Mouse (Mus musculus): ENCODE measurements around the gene Hnf1a. TPM values are rescaled to one million over a fixed set of nuclear protein-coding genes. Genes with fewer than 3 reads are reported as not detected.

Hnf1a gene
- total RNA-seq, 2 experiments from 2014 or later, result not detected

GRCm38 (mm10) chr5:114914855-114915254 is 56.0 kb downstream of the Hnf1a start:
- peak; percentile 21 to 49 for DNase-seq (ENCODE audit: low spot score in 2 of 2)
- intact Hi-C loops (cut with DNase I), result no loop called here

- intact Hi-C loops (cut with DNase I), result no loop called here
- DNase-seq (ENCODE audit: low spot score in 2 of 2), result no peak
These were observed 57.2 kb downstream of the Hnf1a start for GRCm38 (mm10) chr5:114913686-114914085.

GRCm38 (mm10) chr5:114908598-114909305 is 62.1 kb downstream of the Hnf1a start:
- no peak for DNase-seq (ENCODE audit: low spot score in 2 of 2)
- intact Hi-C loops (cut with DNase I), result no loop called here

GRCm38 (mm10) chr5:114902413-114902812 is 68.5 kb downstream of the Hnf1a start:
- intact Hi-C loops (cut with DNase I), result no loop called here
- peak; percentile 44 to 48 for DNase-seq (ENCODE audit: low spot score in 2 of 2)

Other genes with a start within 250 kb of the Hnf1a start
- gene Ankrd13a, start 196.4 kb downstream of the Hnf1a start, total RNA-seq (2021), result 10 to 100 TPM; 33.6 to 34.8 TPM
- 10 to 100 TPM; 41.4 to 47.8 TPM for gene Git2, start 195.6 kb downstream of the Hnf1a start, total RNA-seq (2021)
- gene 1500011B03Rik, start 147.6 kb downstream of the Hnf1a start, total RNA-seq (2021), result 100 to 1,000 TPM; 170 to 179 TPM
- gene 4930519G04Rik, start 117.4 kb downstream of the Hnf1a start, total RNA-seq (2021), result not detected
- gene Gm9936, start 112.4 kb downstream of the Hnf1a start, total RNA-seq (2021), result 1 to 10 TPM; 1.0 to 1.5 TPM
- gene Oasl2, start 74.2 kb downstream of the Hnf1a start, total RNA-seq (2021), result 1 to 10 TPM in 1 of 2 experiments, under 1 TPM in 1; 0.57 to 1.8 TPM
- not detected for gene Oasl1, start 47.9 kb downstream of the Hnf1a start, total RNA-seq (2021)
- gene 2210016L21Rik, start 28.9 kb downstream of the Hnf1a start, total RNA-seq (2021), result 100 to 1,000 TPM; 210 to 248 TPM
- gene Sppl3, start 40.0 kb upstream of the Hnf1a start, total RNA-seq (2021), result 100 to 1,000 TPM; 104 to 106 TPM
- not detected for gene Gm10401, start 127.2 kb upstream of the Hnf1a start, total RNA-seq (2021)
- 1 to 10 TPM; 5.9 to 6.8 TPM for gene Acads, start 148.3 kb upstream of the Hnf1a start, total RNA-seq (2021)
- 10 to 100 TPM; 23.4 to 28.1 TPM for gene Unc119b, start 163.9 kb upstream of the Hnf1a start, total RNA-seq (2021)
- 10 to 100 TPM; 67.9 to 77.9 TPM for gene Mlec, start 187.1 kb upstream of the Hnf1a start, total RNA-seq (2021)
- gene Cabp1, start 223.3 kb upstream of the Hnf1a start, total RNA-seq (2021), result 100 to 1,000 TPM; 179 to 209 TPM